Mouse (Mus musculus): ENCODE measurements around the gene Fam102a.

Gene Fam102a

DNA sequence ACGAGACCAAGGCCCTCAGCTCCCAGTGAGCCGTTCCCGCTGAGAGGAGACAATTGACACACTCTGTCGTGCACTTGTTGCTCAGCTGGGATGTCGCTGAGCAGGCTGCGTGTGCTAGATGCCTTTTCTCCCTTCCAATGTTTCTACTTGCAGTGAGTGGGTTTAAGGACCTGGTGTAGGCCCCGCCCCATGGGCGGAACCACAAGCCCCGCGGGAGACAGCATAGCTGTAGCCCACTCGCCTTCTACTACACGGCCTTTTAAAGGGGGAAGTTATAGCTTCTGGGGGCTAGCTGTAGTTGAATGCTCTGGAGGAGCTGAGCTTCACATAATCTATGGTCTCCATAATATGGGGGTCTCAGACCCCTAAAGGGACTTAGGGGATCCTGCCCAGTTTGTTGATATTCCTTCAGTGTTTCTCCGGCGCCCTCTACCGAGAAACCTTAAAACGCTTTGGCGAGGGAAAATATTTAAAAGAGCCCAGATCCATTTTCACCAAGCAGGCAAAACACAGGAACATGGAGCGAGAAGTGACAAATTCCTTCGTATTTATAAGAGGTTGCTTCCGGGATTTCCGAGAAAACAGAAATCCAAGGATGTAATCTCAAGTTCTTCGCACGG is 75.6 kb downstream of the Fam102a start:
- DNase-seq, result peak; percentile 63

DNA sequence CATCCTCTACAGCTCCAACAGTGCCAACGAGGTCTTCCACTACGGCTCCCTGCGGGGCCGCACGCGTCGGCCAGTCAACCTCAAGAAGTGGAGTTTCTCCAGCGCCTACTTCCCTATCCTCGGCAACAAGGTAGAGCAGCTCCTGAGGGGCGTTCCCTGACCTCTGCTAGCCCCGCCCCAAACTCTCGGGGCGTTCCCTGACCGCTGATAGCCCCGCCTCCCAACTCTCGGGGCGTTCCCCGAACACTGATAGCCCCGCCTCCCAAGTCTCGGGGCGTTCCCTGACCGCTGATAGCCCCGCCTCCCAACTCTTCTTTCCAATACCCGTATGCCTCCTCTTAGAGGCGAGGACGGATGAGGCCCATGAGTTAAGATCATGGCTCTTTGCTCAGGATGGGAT is 77.1 kb downstream of the Fam102a start:
- no peak for DNase-seq

DNA sequence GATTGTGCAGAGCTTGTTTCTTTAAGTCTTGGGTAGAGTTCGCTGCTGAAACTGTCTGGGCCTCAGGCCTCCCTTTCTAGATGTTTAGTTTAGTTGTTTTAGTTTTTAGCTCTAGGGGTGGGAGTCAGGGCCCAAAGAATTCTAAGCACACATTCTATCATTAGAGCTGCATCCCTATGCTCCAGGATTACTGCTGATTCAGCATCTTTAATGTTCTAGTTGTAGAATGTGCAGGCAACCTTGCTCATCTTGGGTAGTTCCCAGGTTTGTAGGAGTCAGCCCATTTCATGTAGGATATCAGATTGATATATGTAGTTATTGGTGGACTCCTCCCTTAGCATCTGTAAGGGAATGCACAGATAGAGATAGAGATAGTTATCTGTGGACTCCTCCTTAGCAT is 82.0 kb downstream of the Fam102a start:
- DNase-seq, result no peak

DNA sequence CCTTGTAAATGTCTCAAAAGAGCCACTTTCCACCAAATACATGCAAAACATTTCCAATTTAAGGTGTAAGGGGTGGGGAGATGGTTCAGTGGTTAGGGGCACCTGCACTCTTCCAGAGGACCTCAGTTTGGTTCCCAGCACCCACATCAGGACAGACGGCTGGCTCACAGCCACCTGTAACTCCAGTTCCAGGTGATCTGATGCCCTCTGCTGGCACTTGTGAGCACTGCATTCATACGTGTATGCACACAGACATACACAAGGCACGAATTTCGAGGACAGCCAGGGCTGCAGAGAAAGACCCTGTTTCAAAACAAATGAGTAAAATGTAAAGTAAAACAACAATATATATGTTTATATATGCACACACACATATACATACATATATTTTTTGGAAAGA is 82.5 kb downstream of the Fam102a start:
- DNase-seq, result no peak

DNA sequence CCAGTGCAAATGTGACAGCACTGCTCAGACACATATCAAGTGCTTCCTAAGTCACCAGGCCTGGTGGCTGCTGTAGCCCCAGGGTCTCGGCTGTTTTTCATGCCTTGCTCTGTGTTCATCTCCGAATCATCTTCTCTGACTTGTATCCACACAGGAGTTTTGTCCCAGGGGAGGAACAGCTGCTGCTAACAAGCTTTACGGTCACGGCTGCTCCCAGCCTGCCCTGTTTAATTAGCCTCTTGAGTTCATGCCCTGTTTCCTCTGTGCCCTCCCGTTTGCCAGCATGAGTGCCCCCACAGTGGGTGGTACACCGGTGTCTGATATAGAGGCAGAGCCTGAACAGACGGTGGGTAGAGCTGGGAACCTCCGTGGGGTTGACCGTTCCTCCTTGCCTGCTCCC is 82.9 kb downstream of the Fam102a start:
- no peak for DNase-seq

Data from lung, postnatal 14 days (tissue).